Mouse (Mus musculus) forebrain, embryonic 13.5 days (tissue): ENCODE measurements around the gene Pde3b. TPM values are rescaled to one million over a fixed set of nuclear protein-coding genes. Genes with fewer than 3 reads are reported as not detected.

Experiments used
- ATAC-seq: fragments of 200-750 bp; cut with Nextera tagmentation; 2 replicates; pipeline ENCODE4 v1.8.0; 2017
- H3K27ac ChIP-seq: fragments of 300-500 bp; sonication (generic); 2 replicates; pipeline ENCODE4 v1.5.1; 2015; ENCODE audit warnings: inconsistent platforms, mild to moderate bottlenecking, moderate library complexity
- H3K27me3 ChIP-seq: fragments of 300-500 bp; sonication (generic); 2 replicates; pipeline ENCODE4 v1.6.1; 2015; ENCODE audit warnings: mild to moderate bottlenecking, inconsistent platforms
- H3K36me3 ChIP-seq: fragments of 300-500 bp; sonication (generic); 2 replicates; pipeline ENCODE4 v1.6.1; 2015; ENCODE audit warnings: mild to moderate bottlenecking, inconsistent platforms; ENCODE audit not compliant: poor library complexity, severe bottlenecking
- H3K4me1 ChIP-seq: fragments of 300-500 bp; sonication (generic); 2 replicates; pipeline ENCODE4 v1.6.1; 2015; ENCODE audit warnings: inconsistent platforms
- H3K4me2 ChIP-seq: fragments of 300-500 bp; sonication (generic); 2 replicates; pipeline ENCODE4 v1.6.1; 2015; ENCODE audit warnings: inconsistent platforms, mild to moderate bottlenecking, moderate library complexity
- H3K4me3 ChIP-seq: fragments of 300-500 bp; sonication (generic); 2 replicates; pipeline ENCODE4 v1.5.1; 2015; ENCODE audit warnings: mild to moderate bottlenecking, inconsistent platforms
- H3K9ac ChIP-seq: fragments of 300-500 bp; sonication (generic); 2 replicates; pipeline ENCODE4 v1.6.1; 2015; ENCODE audit warnings: mild to moderate bottlenecking, inconsistent platforms
- H3K9me3 ChIP-seq: fragments of 300-500 bp; sonication (generic); replicated peaks from 2 replicates; pipeline ENCODE4 v1.6.1; 2016; ENCODE audit warnings: inconsistent platforms
- WGBS: fragments of 180-500 bp; shearing (Covaris S2); methylation state at CpG from one replicate; pipeline ENCODE4 v1.1.7; 2015; 5-methylcytosine and 5-hydroxymethylcytosine counted together
- polyA plus RNA-seq: library from polyadenylated mRNA; unstranded; fragments of >200 nt; fragmentation: Nextera tagmentation; extraction: Ambion mirVana; gene quantifications from 2 replicates; pipeline ENCODE4 v1.2.1, GENCODE M21; 2015

Pde3b gene
- polyA plus RNA-seq, 1 experiment from 2014 or later = 4.9 TPM

DNA sequence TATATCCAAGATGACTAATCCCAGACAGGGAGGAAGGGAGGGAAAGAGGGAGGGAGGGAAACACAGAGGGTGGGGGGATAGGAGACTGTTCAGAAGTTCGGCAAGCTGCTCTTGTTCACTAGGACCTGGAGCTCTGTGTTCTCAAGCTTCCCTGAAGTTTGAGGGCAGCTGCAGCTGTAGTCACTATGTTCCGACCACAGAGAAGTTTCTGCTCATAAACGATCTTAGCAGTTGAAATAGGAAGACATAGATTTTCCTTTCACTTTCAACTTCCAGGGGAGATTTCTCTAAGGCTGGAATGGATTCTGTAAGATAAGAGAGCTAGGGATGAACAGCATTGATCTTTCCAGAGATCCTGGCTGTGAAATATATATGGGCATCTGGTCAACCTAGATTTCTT is 161.8 kb downstream of the Pde3b start:
- H3K27ac ChIP-seq = no peak overlapping the region
- H3K27me3 ChIP-seq = no peaks in the 10 kb centered on the region
- no peak overlapping the region for H3K4me2 ChIP-seq
- no peak for ATAC-seq
- H3K4me3 ChIP-seq = no peak overlapping the region
- no peaks in the 10 kb centered on the region for H3K4me1 ChIP-seq
- no peaks in the 10 kb centered on the region for H3K36me3 ChIP-seq
- no peaks in the 10 kb centered on the region for H3K9me3 ChIP-seq
- no peak overlapping the region for H3K9ac ChIP-seq
- 79% methylated on average over 3 of the region's 3 CpGs for WGBS

DNA sequence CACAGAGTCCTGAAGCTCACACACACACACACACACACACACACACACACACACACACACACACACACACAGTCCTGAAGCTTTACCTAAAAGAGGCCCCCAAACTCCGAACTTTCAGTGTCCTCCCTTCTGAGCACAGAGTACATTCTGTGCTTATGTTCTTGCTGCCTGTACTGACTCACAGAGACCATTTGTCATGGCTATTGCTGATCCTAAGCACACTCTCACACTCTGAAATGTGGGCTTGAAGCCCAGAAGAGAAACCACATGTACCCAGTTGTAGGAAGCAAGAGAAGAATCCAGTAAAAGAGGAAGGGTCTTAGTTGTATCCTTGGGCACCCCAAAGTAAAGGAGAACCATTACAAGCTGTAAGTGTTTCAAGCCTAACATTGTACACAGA is 162.6 kb downstream of the Pde3b start:
- no peaks in the 10 kb centered on the region for H3K36me3 ChIP-seq
- no peak for ATAC-seq
- no peaks in the 10 kb centered on the region for H3K9me3 ChIP-seq
- no peaks in the 10 kb centered on the region for H3K4me1 ChIP-seq
- H3K9ac ChIP-seq = no peak overlapping the region
- 100% methylated on average over 1 of the region's 1 CpGs for WGBS
- no peak overlapping the region for H3K4me2 ChIP-seq
- H3K27me3 ChIP-seq = no peaks in the 10 kb centered on the region
- H3K27ac ChIP-seq = no peak overlapping the region
- H3K4me3 ChIP-seq = no peak overlapping the region

DNA sequence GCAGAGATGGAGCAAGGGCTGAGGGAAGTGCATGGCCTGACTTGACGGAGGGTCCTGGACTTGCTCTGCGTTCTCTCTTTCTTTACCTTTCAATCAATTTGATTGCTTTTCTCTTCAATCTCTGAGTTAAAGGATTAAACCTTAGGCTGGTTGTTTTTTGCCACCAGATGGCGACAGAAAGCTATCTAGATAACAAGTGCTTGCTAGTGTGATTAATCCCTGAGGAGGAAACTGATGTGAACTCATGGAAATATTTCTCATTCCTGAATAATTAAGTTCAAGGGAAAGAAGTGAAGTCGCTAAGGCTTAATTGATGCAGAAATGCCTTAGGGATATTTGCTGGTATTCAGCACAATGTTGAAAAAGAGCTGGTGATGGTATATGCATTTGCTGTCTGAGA is 165.3 kb downstream of the Pde3b start:
- H3K4me3 ChIP-seq = no peak overlapping the region
- no peak overlapping the region for H3K9ac ChIP-seq
- no peaks in the 10 kb centered on the region for H3K4me1 ChIP-seq
- H3K4me2 ChIP-seq = no peak overlapping the region
- H3K36me3 ChIP-seq = no peaks in the 10 kb centered on the region
- ATAC-seq = no peak
- H3K27me3 ChIP-seq = no peaks in the 10 kb centered on the region
- H3K9me3 ChIP-seq = no peaks in the 10 kb centered on the region
- WGBS = 5% methylated on average over 4 of the region's 4 CpGs
- H3K27ac ChIP-seq = no peak overlapping the region

DNA sequence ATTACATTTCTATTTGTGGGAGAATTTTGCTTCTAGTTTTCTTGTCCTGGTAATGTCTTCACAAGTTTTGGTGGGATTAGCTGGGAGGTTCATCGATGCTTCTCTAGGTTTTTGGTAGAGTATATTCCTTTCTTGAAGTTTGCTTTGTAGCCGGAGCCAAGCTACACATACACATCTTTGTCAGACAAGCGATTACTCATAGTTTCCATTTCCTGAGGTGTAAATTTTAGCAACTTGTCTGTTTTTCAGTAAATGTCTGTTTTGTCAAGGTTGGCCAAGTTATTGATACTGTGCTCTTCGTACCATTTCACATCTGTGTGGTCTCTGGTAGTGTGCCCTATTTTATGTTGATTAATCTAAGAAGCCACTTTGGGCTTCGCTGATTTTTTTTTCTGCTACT is 166.1 kb downstream of the Pde3b start:
- no peaks in the 10 kb centered on the region for H3K4me1 ChIP-seq
- 93% methylated on average over 5 of the region's 5 CpGs for whole genome bisulfite sequencing
- no peak overlapping the region for H3K4me3 ChIP-seq
- H3K9ac ChIP-seq = no peak overlapping the region
- no peaks in the 10 kb centered on the region for H3K36me3 ChIP-seq
- H3K9me3 ChIP-seq = no peaks in the 10 kb centered on the region
- ATAC-seq = no peak
- H3K27ac ChIP-seq = no peak overlapping the region
- no peaks in the 10 kb centered on the region for H3K27me3 ChIP-seq
- no peak overlapping the region for H3K4me2 ChIP-seq

DNA sequence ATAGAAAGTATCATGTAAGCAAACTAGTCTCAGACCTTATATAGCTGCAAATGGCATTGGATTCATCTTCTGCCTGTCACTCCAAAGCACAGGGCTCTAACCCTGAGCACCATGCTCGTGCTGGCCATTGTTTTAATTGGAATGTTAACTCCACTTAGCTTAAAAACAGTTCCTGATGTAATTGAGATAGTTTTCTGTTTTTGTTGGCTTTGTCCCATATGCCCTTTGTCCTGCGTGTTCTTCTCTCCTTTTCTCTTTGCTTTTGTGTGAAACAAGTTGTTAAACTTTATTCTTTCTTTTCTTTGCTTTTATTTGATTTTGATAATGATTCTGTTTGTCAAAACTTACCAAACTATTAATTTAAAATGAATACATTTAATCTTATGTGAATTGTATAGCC is 167.4 kb downstream of the Pde3b start:
- no peak overlapping the region for H3K9ac ChIP-seq
- no peaks in the 10 kb centered on the region for H3K36me3 ChIP-seq
- H3K27ac ChIP-seq = no peak overlapping the region
- H3K9me3 ChIP-seq = no peaks in the 10 kb centered on the region
- 42% methylated on average over 2 of the region's 2 CpGs for WGBS
- H3K27me3 ChIP-seq = no peaks in the 10 kb centered on the region
- no peak overlapping the region for H3K4me3 ChIP-seq
- no peaks in the 10 kb centered on the region for H3K4me1 ChIP-seq
- no peak for ATAC-seq
- H3K4me2 ChIP-seq = no peak overlapping the region

Other genes with a start within 250 kb of the Pde3b start
- 84.1 and 94.3 TPM in 2 replicates for gene Copb1, start 160.6 kb upstream of the Pde3b start, polyA plus RNA-seq
- 482 and 494 TPM in 2 replicates for gene Psma1, start 139.2 kb upstream of the Pde3b start, polyA plus RNA-seq
- gene Cyp2r1, start 147.7 kb downstream of the Pde3b start, polyA plus RNA-seq = 0.92 and 1.6 TPM in 2 replicates
- gene Calca, start 221.1 kb downstream of the Pde3b start, polyA plus RNA-seq = 1.4 and 1.8 TPM in 2 replicates